Mouse (Mus musculus): ENCODE measurements at regions not wholly inside any gene's neighbourhood (a gene's known extent, or its start where the extent isn't known, plus 50 kb on each side); places are given as distances from the start of the nearest gene placed in this dataset.
A peak's percentile ranks its signal among the peaks of the same experiment; 100 is the strongest.

DNA sequence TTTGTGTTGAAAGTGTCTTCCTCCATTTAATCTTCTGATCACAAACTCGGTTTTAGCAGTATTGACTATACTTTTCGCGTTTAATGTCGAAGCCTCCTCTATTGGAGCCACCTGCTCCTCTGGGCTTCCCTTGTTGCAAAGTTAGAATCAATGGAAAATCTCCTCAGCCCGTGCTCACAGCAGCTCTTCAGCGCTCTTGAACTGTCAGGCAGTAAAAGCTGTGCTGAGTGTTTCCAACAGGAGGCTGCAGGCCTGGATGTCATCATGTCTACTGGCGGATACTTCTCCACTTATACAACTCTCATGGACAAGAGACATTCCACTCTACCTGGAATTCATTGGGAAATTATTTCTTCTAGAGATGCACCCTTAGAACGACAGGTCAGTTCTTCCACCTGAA is 380.4 kb upstream of the Crim1 start:
- DNase-seq (ENCODE audit: low spot score in 2 of 2), result no peak

DNA sequence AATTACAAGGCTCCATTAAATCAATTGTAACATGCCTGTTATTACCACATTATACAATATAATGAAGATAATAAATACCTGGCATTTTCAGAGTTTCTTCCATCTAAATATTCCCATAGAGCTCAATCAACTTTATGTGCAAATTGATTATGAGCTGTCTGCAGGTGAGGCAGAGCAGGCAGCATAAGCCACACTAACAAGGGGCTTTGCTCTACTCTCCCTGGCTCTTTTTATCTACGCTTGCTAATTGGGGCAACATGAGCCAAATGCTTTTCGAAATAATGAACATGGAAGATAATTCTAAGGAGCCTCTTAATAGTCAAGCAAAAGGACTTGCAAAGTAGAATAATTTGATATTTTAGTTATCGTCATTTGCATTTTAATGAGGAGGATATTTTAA is 356.1 kb upstream of the Crim1 start:
- no peak for DNase-seq (ENCODE audit: low spot score in 2 of 2)

DNA sequence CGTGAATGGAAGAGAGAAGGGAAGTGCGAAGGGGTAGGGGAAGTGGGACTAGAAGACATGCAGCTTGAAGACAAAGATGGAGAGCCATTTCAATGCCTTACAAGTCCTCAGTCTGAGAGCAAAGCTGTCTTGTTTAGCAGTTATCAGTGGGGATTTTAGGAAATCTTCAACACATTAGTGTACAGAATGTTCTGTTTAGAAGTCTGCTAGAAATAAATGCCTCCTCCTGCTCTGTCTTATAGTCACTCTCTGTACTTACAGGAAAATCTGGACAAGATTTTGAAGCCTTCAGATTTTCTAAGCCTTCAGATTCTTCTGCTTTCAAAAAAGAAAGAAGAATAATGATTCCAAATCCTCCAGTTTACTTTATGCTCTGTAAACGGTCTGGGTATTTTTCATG is 325.6 kb upstream of the Crim1 start:
- no peak for DNase-seq (ENCODE audit: low spot score in 2 of 2)

DNA sequence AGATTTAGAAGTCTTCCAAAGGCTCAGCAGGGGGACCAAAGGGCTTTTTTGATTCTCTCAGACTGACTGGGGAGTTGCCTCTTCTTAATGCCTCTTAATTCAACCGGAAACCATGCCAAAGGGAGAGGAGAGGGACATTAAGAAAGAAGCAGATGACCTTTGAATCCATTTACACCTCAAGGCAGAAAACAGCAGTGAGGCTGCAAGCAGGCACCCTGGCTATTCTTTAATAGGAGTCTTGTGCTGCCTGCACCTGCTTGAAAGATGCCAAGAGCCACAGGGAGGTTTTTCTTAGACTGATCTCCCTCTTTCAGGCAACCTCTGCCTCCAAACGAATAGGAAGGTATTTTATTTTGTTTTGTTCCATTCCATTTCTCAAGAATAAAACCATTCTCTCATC is 323.0 kb upstream of the Crim1 start:
- DNase-seq (ENCODE audit: low spot score in 2 of 2), result no peak

DNA sequence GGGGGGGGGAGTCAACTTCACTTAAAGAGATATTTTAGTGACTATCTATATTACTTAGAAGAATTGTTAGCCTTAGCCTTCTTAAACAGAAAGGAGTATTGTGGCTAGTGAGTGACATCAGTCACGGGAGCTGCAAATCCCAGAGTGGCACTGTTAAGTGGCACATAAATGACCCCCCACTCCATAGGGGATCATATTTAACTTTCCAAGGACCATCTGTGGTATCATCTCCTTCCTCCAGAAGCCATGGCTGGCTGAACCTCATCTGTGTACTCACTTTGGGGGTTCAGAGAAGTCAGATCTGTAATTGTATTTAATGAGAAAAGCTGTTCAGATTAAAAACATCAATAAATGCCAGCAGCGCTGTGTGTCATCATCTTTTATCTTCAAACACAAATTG is 314.9 kb upstream of the Crim1 start:
- DNase-seq (ENCODE audit: low spot score in 2 of 2), result no peak

DNA sequence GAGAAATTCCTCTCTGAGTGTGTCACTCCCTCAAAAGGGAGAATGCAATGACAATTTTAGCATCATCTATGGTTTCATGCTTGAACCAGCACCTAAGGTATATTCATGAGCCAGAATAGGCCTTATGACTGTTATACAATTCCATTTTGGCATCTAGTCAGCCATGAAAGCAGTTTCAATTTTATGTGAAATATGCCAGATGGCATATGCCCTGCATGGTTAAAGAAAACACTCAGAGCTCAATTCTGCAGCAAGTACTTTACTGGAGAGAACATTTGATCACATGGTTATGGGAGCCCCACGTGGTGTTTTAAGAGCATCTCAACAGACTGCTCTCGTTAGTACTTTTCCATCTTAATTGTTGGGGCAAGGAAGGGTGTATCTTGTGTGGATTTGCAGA is 310.9 kb upstream of the Crim1 start:
- DNase-seq (ENCODE audit: low spot score in 2 of 2), result peak in 1 of 2 experiments; percentile 34

DNA sequence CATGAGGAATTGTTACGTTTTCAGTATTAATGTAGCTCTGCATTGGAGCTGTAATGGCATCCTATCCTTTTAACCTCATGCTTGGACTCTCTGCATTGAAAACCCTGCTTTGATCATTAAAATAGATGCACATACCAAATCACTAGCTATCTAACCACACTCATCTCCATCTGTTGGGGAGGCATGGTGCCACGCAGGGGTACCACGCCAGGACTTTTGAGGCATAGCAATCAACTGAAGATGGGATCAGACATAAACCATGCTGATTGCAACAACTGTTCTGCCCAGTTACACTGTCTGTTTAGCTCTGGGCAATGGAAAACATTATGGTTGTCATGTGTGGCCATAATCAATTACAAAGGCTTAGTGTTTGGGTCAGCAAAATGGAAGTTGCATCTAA is 295.6 kb upstream of the Crim1 start:
- DNase-seq (ENCODE audit: low spot score in 2 of 2), result peak; percentile 54 to 83

DNA sequence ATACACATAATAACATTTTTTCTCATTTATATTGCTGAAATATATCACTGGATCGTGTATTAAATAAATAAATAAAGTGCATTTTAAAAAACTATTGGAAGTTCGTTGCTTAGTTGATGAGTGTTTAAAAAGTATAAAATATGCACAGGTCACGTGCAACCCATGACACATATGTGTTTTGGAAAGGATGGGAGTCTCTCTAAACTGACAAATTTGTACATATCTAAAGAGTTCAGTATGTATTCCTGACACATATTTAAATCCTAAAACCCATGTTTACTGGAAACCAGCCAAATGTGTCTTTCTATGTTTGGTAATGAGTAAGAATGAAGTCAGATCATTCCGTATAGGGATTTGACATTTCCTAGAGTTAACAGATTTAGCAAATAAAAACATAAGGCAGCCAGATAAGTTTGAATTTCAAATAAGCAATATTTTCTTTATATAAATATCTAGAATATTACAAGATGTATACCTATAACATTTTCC is 286.0 kb upstream of the Crim1 start:
- DNase-seq (ENCODE audit: low spot score in 2 of 2), result no peak

DNA sequence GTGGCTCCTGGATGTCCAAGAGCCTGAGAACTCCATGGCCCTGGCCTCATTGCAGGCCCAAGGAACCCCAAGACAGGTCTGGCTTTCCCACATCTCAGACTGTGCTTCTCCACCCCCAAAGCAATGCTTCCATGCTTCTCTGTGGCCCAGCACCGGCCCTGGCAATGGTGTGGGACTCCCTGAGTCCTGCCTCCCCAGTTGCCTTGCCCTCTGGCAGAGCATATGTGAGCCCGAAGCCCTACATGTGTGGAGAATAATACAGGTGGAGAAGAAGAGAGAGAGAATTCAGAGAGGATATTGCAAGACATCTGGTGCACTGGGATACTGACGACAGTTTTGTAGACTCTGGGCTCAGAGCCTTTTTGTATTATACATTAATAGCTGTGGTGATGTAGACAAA is 269.8 kb upstream of the Crim1 start:
- peak in 1 of 2 experiments; percentile 2 for DNase-seq (ENCODE audit: low spot score in 2 of 2)

DNA sequence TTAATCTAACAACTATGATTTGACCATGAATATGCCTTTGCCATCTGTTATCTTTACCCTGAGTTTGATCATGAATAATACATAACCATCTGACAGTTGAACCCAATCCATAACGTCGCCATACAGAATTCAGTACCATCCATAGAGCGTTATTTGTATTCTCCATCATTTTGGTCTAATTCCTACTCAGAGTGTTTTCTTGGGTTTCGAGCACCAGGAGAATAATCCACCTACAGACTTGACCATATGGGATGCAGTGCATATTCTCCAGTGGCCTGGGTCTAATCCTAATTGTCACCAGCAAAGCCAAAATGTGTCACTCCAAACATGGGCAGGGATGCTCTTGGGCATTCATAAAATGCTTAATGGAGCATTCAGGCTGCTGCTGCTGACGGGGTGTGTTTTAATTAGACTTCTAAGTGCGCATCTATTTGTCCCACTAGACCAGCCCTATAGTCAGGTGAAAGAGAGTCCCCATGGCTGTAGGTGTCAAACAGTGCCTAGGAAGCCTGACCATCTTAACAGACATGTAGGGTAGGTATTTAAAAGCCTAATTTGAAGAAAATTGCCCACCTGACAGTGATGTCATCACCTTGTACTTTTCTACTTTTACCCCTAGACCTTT is 269.0 kb upstream of the Crim1 start:
- peak; percentile 4 to 31 for DNase-seq (ENCODE audit: low spot score in 2 of 2)

DNA sequence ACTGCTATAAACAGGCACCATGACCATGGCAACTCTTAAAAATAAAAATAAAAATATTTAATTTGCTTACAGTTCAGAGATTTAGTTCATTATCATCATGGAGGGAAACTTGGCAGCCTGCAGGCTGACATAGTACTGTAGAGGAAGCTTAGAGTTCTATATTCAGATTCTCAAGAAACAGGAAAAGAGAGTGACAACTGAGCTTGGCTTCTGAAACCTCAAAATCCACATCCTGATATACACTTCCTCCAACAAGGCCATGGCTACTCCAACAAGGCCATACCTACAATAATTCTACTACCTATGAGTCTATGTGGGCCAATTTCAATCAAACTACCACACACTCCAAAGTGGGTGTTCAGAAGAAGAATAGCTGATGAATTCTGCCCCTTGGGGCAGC is 266.9 kb upstream of the Crim1 start:
- no peak for DNase-seq (ENCODE audit: low spot score in 2 of 2)

DNA sequence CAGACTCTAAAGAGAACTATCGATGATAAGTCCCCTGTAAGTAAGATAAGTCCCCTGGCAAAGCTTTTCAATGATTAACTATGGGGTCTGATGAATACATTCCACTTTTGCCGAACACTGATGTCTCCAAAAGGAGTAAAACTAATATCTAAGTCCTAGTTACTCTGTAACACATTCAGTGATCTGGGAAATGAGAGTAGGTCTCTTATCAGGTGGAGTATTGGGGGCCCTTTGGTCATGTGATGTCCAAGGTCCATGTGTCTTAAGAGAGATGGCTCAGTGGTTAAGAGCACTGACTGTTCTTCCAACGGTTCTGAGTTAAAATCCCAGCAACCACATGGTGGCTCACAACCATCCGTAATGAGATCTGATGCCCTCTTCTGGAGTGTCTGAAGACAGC is 242.0 kb upstream of the Crim1 start:
- no peak for DNase-seq (ENCODE audit: low spot score in 2 of 2)

DNA sequence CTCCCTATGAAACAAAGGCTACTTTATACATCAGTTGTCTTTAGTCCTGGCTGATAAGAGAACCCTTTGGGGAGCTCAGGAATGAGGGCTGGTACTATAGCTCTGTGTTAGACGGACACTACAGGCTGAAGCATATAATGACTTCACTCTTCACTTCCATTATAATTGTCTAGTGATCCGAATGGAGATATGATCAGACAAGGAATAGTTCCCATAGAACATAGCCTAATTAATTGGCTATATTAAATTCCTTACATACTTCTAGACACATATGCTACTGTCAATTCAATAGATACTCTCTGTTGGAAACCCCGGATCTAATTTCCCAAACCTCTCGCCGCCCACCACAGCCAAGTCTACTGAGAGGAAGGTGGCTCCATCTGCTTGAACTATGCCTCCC is 238.8 kb upstream of the Crim1 start:
- DNase-seq (ENCODE audit: low spot score in 2 of 2), result no peak

DNA sequence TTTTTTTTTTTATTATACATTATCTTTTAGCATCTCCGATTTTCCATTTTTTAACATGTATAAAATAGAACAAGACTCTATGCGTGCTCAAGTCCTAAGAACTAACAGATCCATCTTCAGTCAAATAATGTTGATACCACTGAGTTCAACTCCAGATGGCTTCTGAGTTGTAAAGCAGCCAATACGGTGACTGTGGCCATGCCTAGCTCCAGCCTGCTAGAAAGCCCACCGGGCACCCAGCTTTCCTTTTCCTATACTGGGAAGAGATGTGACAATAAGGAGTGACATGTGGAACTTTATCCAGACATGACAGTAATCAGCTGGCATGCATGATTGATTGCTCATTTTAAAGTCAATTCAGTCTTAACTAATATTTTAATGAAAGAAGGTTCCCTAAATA is 236.7 kb upstream of the Crim1 start:
- DNase-seq (ENCODE audit: low spot score in 2 of 2), result no peak

DNA sequence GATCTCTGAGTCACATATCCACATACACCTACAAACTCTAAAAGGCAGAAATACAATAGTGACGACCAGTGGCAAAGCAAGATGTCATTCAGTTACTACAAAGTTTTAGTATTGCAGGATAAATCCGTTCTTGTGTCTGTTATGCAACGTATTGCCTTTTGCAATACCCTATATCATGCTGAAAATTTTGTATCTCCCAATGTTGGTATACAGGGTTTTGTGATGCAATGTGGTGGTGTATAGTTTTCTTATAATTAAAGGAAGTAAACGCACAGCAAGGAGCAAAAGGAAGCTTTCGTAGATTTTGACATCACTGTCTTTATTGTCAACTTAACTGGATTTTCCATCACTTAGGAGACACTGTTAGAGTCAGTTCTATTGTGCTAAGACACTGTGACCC is 231.5 kb upstream of the Crim1 start:
- DNase-seq (ENCODE audit: low spot score in 2 of 2), result no peak

DNA sequence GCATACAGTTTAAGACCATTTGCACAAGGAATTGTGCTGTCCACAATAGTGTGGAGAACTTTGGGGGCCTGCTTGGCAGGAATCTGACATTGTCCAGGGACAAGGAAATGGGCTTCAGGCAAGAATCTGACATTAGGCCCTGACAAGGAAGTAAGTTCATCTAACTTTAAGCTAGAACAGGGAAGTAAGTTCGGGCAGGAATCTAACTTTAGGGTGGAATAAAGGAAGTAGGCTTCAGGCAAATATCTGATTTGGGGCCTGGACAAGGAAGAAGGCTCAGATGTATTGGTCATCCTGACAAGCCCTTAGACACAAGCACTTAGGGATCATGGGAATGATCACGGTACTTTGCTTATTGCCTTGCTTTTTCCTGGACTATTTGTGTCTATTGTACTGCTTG is 230.9 kb upstream of the Crim1 start:
- no peak for DNase-seq (ENCODE audit: low spot score in 2 of 2)

Data from layer of hippocampus, postnatal 14 days (tissue).